Mouse (Mus musculus) layer of hippocampus, adult 2 months (tissue): ENCODE measurements around the gene Fam189a1. TPM values are rescaled to one million over a fixed set of nuclear protein-coding genes. Genes with fewer than 3 reads are reported as not detected.

Source experiments
- DNase-seq, 2 experiments: peaks; one replicate each; pipeline ENCODE4 v3.0.0; 2022; ENCODE audit warnings: low spot score in 2 of 2
- H3K27ac ChIP-seq: fragments of 200-600 bp; 2 replicates; pipeline ENCODE4 v1.8.1; 2022
- H3K4me3 ChIP-seq: fragments of 200-600 bp; 2 replicates; pipeline ENCODE4 v1.8.1; 2022; ENCODE audit warnings: mild to moderate bottlenecking
- CTCF ChIP-seq: fragments of 200-600 bp; conservative IDR thresholded peaks from 2 replicates; pipeline ENCODE4 v1.8.1; 2022; ENCODE audit warnings: antibody characterized with exemption, mild to moderate bottlenecking, moderate library complexity
- total RNA-seq, 2 experiments: library from RNA; stranded (reverse); gene quantifications; 2 replicates each; pipeline ENCODE4 v1.2.3; 2021

Gene Fam189a1
- total RNA-seq, 2 experiments from 2014 or later, result 63.6 to 66.3 TPM

- no peak overlapping the region for H3K27ac ChIP-seq
- no peak for TF ChIP-seq CTCF
- no peak overlapping the region for H3K4me3 ChIP-seq
- no peak for DNase-seq
These were observed 63.1 kb downstream of the Fam189a1 start for GRCm38 (mm10) chr7:65093314-65093713.

- no peak for DNase-seq
- TF ChIP-seq CTCF, result no peak
- H3K27ac ChIP-seq, result no peak overlapping the region
- H3K4me3 ChIP-seq, result no peak overlapping the region
These were observed 64.9 kb downstream of the Fam189a1 start for GRCm38 (mm10) chr7:65091486-65091885.

- Histone ChIP-seq H3K27ac (no peak overlapping the region), H3K4me3 (no peak overlapping the region)
- DNase-seq, result no peak
- no peak for TF ChIP-seq CTCF
These were observed 70.4 kb downstream of the Fam189a1 start for GRCm38 (mm10) chr7:65085972-65086371.

GRCm38 (mm10) chr7:65082778-65083091, 73.6 kb downstream of the Fam189a1 start:
- no peak for DNase-seq
- TF ChIP-seq CTCF, result no peak
- no peak overlapping the region for H3K4me3 ChIP-seq
- H3K27ac ChIP-seq, result no peak overlapping the region

GRCm38 (mm10) chr7:65081979-65082777, 74.2 kb downstream of the Fam189a1 start:
- TF ChIP-seq CTCF, result no peak
- no peak for DNase-seq
- Histone ChIP-seq H3K27ac (no peak overlapping the region), H3K4me3 (no peak overlapping the region)

GRCm38 (mm10) chr7:65076134-65076533, 80.2 kb downstream of the Fam189a1 start:
- peak overlapping the region; percentile 80 for H3K27ac ChIP-seq
- H3K4me3 ChIP-seq, result no peak overlapping the region
- peak; percentile 34 to 69 for DNase-seq
- no peak for TF ChIP-seq CTCF

GRCm38 (mm10) chr7:65074194-65074593, 82.2 kb downstream of the Fam189a1 start:
- Histone ChIP-seq H3K27ac (0 out of 2 replicates have a peak overlapping the region, but pooled peaks have one; percentile 0), H3K4me3 (no peak overlapping the region)
- TF ChIP-seq CTCF, result no peak
- no peak for DNase-seq

GRCm38 (mm10) chr7:65073555-65073954, 82.8 kb downstream of the Fam189a1 start:
- Histone ChIP-seq H3K27ac (peak overlapping the region; percentile 59; the same call in 1 of the 2 replicates), H3K4me3 (no peak overlapping the region)
- TF ChIP-seq CTCF, result peak; percentile 94
- DNase-seq, result peak; percentile 68 to 85

- Histone ChIP-seq H3K27ac (0 out of 2 replicates have a peak overlapping the region, but pooled peaks have one; percentile 3), H3K4me3 (no peak overlapping the region)
- TF ChIP-seq CTCF, result no peak
These were observed 90.2 kb downstream of the Fam189a1 start for GRCm38 (mm10) chr7:65066211-65066610.

GRCm38 (mm10) chr7:65065457-65065856, 90.9 kb downstream of the Fam189a1 start:
- no peak for TF ChIP-seq CTCF
- no peak for DNase-seq
- H3K4me3 ChIP-seq, result no peak overlapping the region
- H3K27ac ChIP-seq, result 0 out of 2 replicates have a peak overlapping the region, but pooled peaks have one; percentile 3

More at GRCm38 (mm10) chr7:65066211-65066610, 90.2 kb downstream of the Fam189a1 start:
- no peak for DNase-seq

GRCm38 (mm10) chr7:65064638-65065037, 91.7 kb downstream of the Fam189a1 start:
- no peak for TF ChIP-seq CTCF
- H3K4me3 ChIP-seq, result no peak overlapping the region
- no peak for DNase-seq
- H3K27ac ChIP-seq, result no peak overlapping the region

GRCm38 (mm10) chr7:65064096-65064495, 92.3 kb downstream of the Fam189a1 start:
- TF ChIP-seq CTCF, result no peak
- H3K27ac ChIP-seq, result no peak overlapping the region
- DNase-seq, result no peak
- H3K4me3 ChIP-seq, result no peak overlapping the region

GRCm38 (mm10) chr7:65060163-65060799, 96.1 kb downstream of the Fam189a1 start:
- TF ChIP-seq CTCF, result no peak

More at GRCm38 (mm10) chr7:65060163-65060799, 96.1 kb downstream of the Fam189a1 start:
- Histone ChIP-seq H3K4me3 (no peak overlapping the region), H3K27ac (no peak overlapping the region)
- DNase-seq, result no peak
